Mouse (Mus musculus): ENCODE results near the gene Lamtor4. TPM values are rescaled to one million over a fixed set of nuclear protein-coding genes. Genes with fewer than 3 reads are reported as not detected.

Gene Lamtor4
- polyA plus RNA-seq, 1 experiment from 2014 or later = 44.2 TPM

GRCm38 (mm10) chr5:138265712-138266111 is 10.4 kb downstream of the Lamtor4 start:
- 95% methylated on average over 4 of the region's 4 CpGs for WGBS
- Histone ChIP-seq H3K27me3 (ENCODE audit: insufficient read depth, low read length) (no peaks in the 10 kb centered on the region), H3K9me3 (ENCODE audit: low read depth, low read length) (no peaks in the 10 kb centered on the region), H3K4me3 (ENCODE audit: low read depth, low read length) (no peak overlapping the region), H3K4me2 (no peak overlapping the region), H3K36me3 (ENCODE audit: insufficient read depth) (peaks cover 14% of the 10 kb centered on the region), H3K27ac (ENCODE audit: low read depth) (no peak overlapping the region), H3K4me1 (ENCODE audit: insufficient read depth) (peaks cover 7% of the 10 kb centered on the region), H3K9ac (no peak overlapping the region)
- ATAC-seq (ENCODE audit: insufficient read depth) = no peak
- TF ChIP-seq CTCF (IDR thresholded peaks at IDR 0.05; ENCODE audit: low read depth) = no peak
- DNase-seq = no peak

GRCm38 (mm10) chr5:138267114-138267513 is 11.8 kb downstream of the Lamtor4 start:
- Histone ChIP-seq H3K4me2 (no peak overlapping the region), H3K9ac (no peak overlapping the region), H3K36me3 (ENCODE audit: insufficient read depth) (peaks cover under 1% of the 10 kb centered on the region; the same call in 1 of the 2 replicates), H3K27me3 (ENCODE audit: insufficient read depth, low read length) (no peaks in the 10 kb centered on the region), H3K9me3 (ENCODE audit: low read depth, low read length) (no peaks in the 10 kb centered on the region), H3K4me3 (ENCODE audit: low read depth, low read length) (no peak overlapping the region), H3K4me1 (ENCODE audit: insufficient read depth) (peaks cover 11% of the 10 kb centered on the region), H3K27ac (ENCODE audit: low read depth) (no peak overlapping the region)
- ATAC-seq (ENCODE audit: insufficient read depth) = no peak
- 83% methylated on average over 3 of the region's 3 CpGs for WGBS
- DNase-seq = no peak
- TF ChIP-seq CTCF (IDR thresholded peaks at IDR 0.05; ENCODE audit: low read depth) = no peak

- H3K4me3 ChIP-seq (ENCODE audit: low read depth, low read length) = no peak overlapping the region
- no peaks in the 10 kb centered on the region for H3K27me3 ChIP-seq (ENCODE audit: insufficient read depth, low read length)
- no peaks in the 10 kb centered on the region for H3K36me3 ChIP-seq (ENCODE audit: insufficient read depth)
- no peak overlapping the region for H3K9ac ChIP-seq
- DNase-seq = no peak
- 76% methylated on average over 4 of the region's 4 CpGs for WGBS
- H3K9me3 ChIP-seq (ENCODE audit: low read depth, low read length) = no peaks in the 10 kb centered on the region
- H3K27ac ChIP-seq (ENCODE audit: low read depth) = no peak overlapping the region
- TF ChIP-seq CTCF (IDR thresholded peaks at IDR 0.05; ENCODE audit: low read depth) = no peak
- H3K4me2 ChIP-seq = no peak overlapping the region
- H3K4me1 ChIP-seq (ENCODE audit: insufficient read depth) = peaks cover 4% of the 10 kb centered on the region; the same call in 1 of the 2 replicates
- no peak for ATAC-seq (ENCODE audit: insufficient read depth)
Measured at GRCm38 (mm10) chr5:138268980-138269379, 13.7 kb downstream of the Lamtor4 start.

- DNase-seq = no peak
- H3K27me3 ChIP-seq (ENCODE audit: insufficient read depth, low read length) = no peaks in the 10 kb centered on the region
- H3K9me3 ChIP-seq (ENCODE audit: low read depth, low read length) = no peaks in the 10 kb centered on the region
- TF ChIP-seq CTCF (IDR thresholded peaks at IDR 0.05; ENCODE audit: low read depth) = no peak
- H3K36me3 ChIP-seq (ENCODE audit: insufficient read depth) = peaks cover 9% of the 10 kb centered on the region; the same call in 1 of the 2 replicates
- H3K9ac ChIP-seq = no peak overlapping the region
- no peak overlapping the region for H3K4me3 ChIP-seq (ENCODE audit: low read depth, low read length)
- WGBS = 53% methylated on average over 3 of the region's 3 CpGs
- H3K4me2 ChIP-seq = no peak overlapping the region
- peaks cover 7% of the 10 kb centered on the region; the same call in 1 of the 2 replicates for H3K4me1 ChIP-seq (ENCODE audit: insufficient read depth)
- ATAC-seq (ENCODE audit: insufficient read depth) = no peak
- H3K27ac ChIP-seq (ENCODE audit: low read depth) = no peak overlapping the region
Measured at GRCm38 (mm10) chr5:138271232-138271631, 15.9 kb downstream of the Lamtor4 start.

- H3K4me2 ChIP-seq = peak within 1 kb of the TSS; percentile 39
- H3K27ac ChIP-seq (ENCODE audit: low read depth) = no peak within 1 kb of the TSS
- no peaks in the 10 kb centered on the region for H3K9me3 ChIP-seq (ENCODE audit: low read depth, low read length)
- peak within 1 kb of the TSS; percentile 10; the same call in 1 of the 2 replicates for H3K4me3 ChIP-seq (ENCODE audit: low read depth, low read length)
- ATAC-seq (ENCODE audit: insufficient read depth) (peak; percentile 65), DNase-seq (peak; percentile 62)
- peaks cover 20% of the 10 kb centered on the region; the same call in 1 of the 2 replicates for H3K36me3 ChIP-seq (ENCODE audit: insufficient read depth)
- peaks cover 7% of the 10 kb centered on the region; the same call in 1 of the 2 replicates for H3K4me1 ChIP-seq (ENCODE audit: insufficient read depth)
- peak within 1 kb of the TSS; percentile 32; the same call in 1 of the 2 replicates for H3K9ac ChIP-seq
- no peaks in the 10 kb centered on the region for H3K27me3 ChIP-seq (ENCODE audit: insufficient read depth, low read length)
- TF ChIP-seq CTCF (IDR thresholded peaks at IDR 0.05; ENCODE audit: low read depth) = no peak
- 3% methylated on average over 12 of the region's 12 CpGs for WGBS
Measured at GRCm38 (mm10) chr5:138272409-138272923, 17.2 kb downstream of the Lamtor4 start, which contains the start of gene Gal3st4. TSS of gene Gal3st4 (minus strand) at chr5:138272840.

- H3K9ac ChIP-seq = no peak overlapping the region
- peaks cover 20% of the 10 kb centered on the region; the same call in 1 of the 2 replicates for H3K36me3 ChIP-seq (ENCODE audit: insufficient read depth)
- no peak overlapping the region for H3K4me2 ChIP-seq
- WGBS = 66% methylated on average over 8 of the region's 8 CpGs
- H3K9me3 ChIP-seq (ENCODE audit: low read depth, low read length) = no peaks in the 10 kb centered on the region
- H3K27ac ChIP-seq (ENCODE audit: low read depth) = no peak overlapping the region
- no peaks in the 10 kb centered on the region for H3K27me3 ChIP-seq (ENCODE audit: insufficient read depth, low read length)
- peaks cover 12% of the 10 kb centered on the region for H3K4me1 ChIP-seq (ENCODE audit: insufficient read depth)
- no peak overlapping the region for H3K4me3 ChIP-seq (ENCODE audit: low read depth, low read length)
- DNase-seq (no peak), ATAC-seq (ENCODE audit: insufficient read depth) (no peak)
- TF ChIP-seq CTCF (IDR thresholded peaks at IDR 0.05; ENCODE audit: low read depth) = no peak
Measured at GRCm38 (mm10) chr5:138274186-138274585, 18.9 kb downstream of the Lamtor4 start.

GRCm38 (mm10) chr5:138275216-138276050 is 20.2 kb downstream of the Lamtor4 start:
- Histone ChIP-seq H3K9me3 (ENCODE audit: low read depth, low read length) (peaks cover 1% of the 10 kb centered on the region; the same call in 1 of the 2 replicates), H3K4me2 (peak overlapping the region; percentile 48), H3K36me3 (ENCODE audit: insufficient read depth) (peaks cover 20% of the 10 kb centered on the region; the same call in 1 of the 2 replicates), H3K4me1 (ENCODE audit: insufficient read depth) (peaks cover 12% of the 10 kb centered on the region), H3K4me3 (ENCODE audit: low read depth, low read length) (peak overlapping the region; percentile 16), H3K27me3 (ENCODE audit: insufficient read depth, low read length) (no peaks in the 10 kb centered on the region), H3K9ac (peak overlapping the region; percentile 16), H3K27ac (ENCODE audit: low read depth) (no peak overlapping the region)
- DNase-seq (peak; percentile 42), ATAC-seq (ENCODE audit: insufficient read depth) (no peak)
- TF ChIP-seq CTCF (IDR thresholded peaks at IDR 0.05; ENCODE audit: low read depth) = no peak
- WGBS = 35% methylated on average over 41 of the region's 41 CpGs
